In genomic region chr4:55443489-55443888, GRCm38 (mm10) we compare ENCODE assay signal across 15 mouse cellular contexts.
DNase-seq lines count a peak whose midpoint lies in the region; ATAC-seq and TF ChIP-seq lines count a peak whose summit lies in the region.
"Had no signal": no experiment of that assay in that cellular context is flagged by ENCODE, and none has a peak within 500 bp of the region (broad histone marks: within the 10 kb centered on the region; RNA-seq: fewer than 3 reads in every experiment).

No protein-coding gene starts in this region.

- TF ChIP-seq CTCF in layer of hippocampus, adult 2 months (conservative IDR thresholded peaks at IDR 0.05): no peak

- no peak overlapping the region for H3K27ac ChIP-seq in layer of hippocampus, adult 2 months
- H3K27ac ChIP-seq: embryonic facial prominence, embryonic 10.5 days; liver, embryonic 13.5 days; macrophage had no signal

- H3K4me3 ChIP-seq in layer of hippocampus, adult 2 months: no peak overlapping the region
- H3K4me3 ChIP-seq: embryonic facial prominence, embryonic 10.5 days; liver, embryonic 13.5 days had no signal

- peak; percentile 12 for DNase-seq in layer of hippocampus, adult 9-11 months
- DNase-seq in layer of hippocampus, adult 2 months (ENCODE audit: low spot score in 2 of 2): no peak
- peak; percentile 6 to 19 for DNase-seq in thymus, adult 18-20 months
- peak; percentile 58 for DNase-seq in thymus, postnatal 4 days
- no peak for DNase-seq in ovary, adult 18-20 months (ENCODE audit: low spot score)
- DNase-seq in kidney, adult 9 months: no peak
- no peak for DNase-seq in heart, postnatal 4 days
- DNase-seq: cerebellum, adult 9-10 months; kidney, adult 8-10 months; kidney, postnatal 25 days; liver, embryonic 13.5 days; lung, embryonic 14.5 days had no signal

- peak; percentile 82 for ATAC-seq in activated CD4-positive, CD25-positive, alpha-beta regulatory T cell, adult 4 months

Comparison
In these comparisons a context has a peak if more than half of its experiments do, and no peak if none do; other contexts are left out.
1. DNase-seq: peak in layer of hippocampus, adult 9-11 months (single experiment), thymus, adult 18-20 months (2 of 2) and thymus, postnatal 4 days (single experiment); none in layer of hippocampus, adult 2 months (0 of 2), ovary, adult 18-20 months (single experiment), kidney, adult 9 months (single experiment) and heart, postnatal 4 days (single experiment).